Mouse (Mus musculus): ENCODE measurements around the gene Slc12a5.

GRCm38 (mm10) chr2:164917371-164917770, 43.2 kb upstream of the Slc12a5 start:
- TF ChIP-seq CTCF (IDR thresholded peaks at IDR 0.05; ENCODE audit: low read depth, low read length) (no peak), GATA2 (IDR thresholded peaks at IDR 0.05; ENCODE audit: borderline replicate concordance, low read depth, low read length) (no peak), TAL1 (conservative IDR thresholded peaks at IDR 0.05; ENCODE audit: low read depth, low read length) (no peak), GATA1 (IDR thresholded peaks at IDR 0.05; ENCODE audit: borderline replicate concordance, low read length) (no peak)

Measured in G1E (cell line).